Mouse (Mus musculus): ENCODE measurements at regions not wholly inside any gene's neighbourhood (a gene's known extent, or its start where the extent isn't known, plus 50 kb on each side); places are given as distances from the start of the nearest gene placed in this dataset.

GRCm38 (mm10) chr3:103408724-103409123, 129.6 kb downstream of the Trim33 start:
- TF ChIP-seq CTCF (IDR thresholded peaks at IDR 0.05; ENCODE audit: low read depth, low read length), result no peak
- TF ChIP-seq POLR2A (IDR thresholded peaks at IDR 0.05; ENCODE audit: borderline replicate concordance, low read depth, low read length), result no peak
- Histone ChIP-seq H3K4me1 (ENCODE audit: control insufficient read depth, insufficient read depth, low read length) (peaks cover 15% of the 10 kb centered on the region), H3K4me3 (ENCODE audit: insufficient read depth, low read length) (no peak overlapping the region), H3K27ac (ENCODE audit: insufficient read depth, low read depth, low read length) (no peak overlapping the region)

DNA sequence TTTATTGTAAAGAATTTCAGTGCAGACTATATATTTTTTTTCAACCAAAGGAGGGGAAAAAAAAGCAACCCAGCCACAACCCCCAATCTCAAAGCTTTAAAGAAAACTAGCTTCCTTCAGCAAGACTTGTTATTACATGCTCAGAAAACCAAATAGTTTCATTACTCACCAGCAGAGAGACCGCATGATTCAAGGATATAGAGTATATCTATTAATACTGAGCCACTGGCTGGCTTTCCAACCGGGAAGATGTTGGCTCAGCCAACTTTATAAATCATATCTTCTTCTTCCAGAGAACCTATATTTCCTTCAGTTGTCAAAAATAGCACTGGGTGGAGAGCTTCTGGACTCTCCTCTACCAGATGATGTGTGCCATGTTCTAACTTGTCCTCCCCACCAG, 133.2 kb downstream of the Trim33 start:
- Histone ChIP-seq H3K27ac (ENCODE audit: insufficient read depth, low read depth, low read length) (no peak overlapping the region), H3K4me3 (ENCODE audit: insufficient read depth, low read length) (no peak overlapping the region), H3K4me1 (ENCODE audit: control insufficient read depth, insufficient read depth, low read length) (peaks cover 4% of the 10 kb centered on the region; the same call in 1 of the 2 replicates)
- TF ChIP-seq CTCF (IDR thresholded peaks at IDR 0.05; ENCODE audit: low read depth, low read length) (no peak), POLR2A (IDR thresholded peaks at IDR 0.05; ENCODE audit: borderline replicate concordance, low read depth, low read length) (no peak)

DNA sequence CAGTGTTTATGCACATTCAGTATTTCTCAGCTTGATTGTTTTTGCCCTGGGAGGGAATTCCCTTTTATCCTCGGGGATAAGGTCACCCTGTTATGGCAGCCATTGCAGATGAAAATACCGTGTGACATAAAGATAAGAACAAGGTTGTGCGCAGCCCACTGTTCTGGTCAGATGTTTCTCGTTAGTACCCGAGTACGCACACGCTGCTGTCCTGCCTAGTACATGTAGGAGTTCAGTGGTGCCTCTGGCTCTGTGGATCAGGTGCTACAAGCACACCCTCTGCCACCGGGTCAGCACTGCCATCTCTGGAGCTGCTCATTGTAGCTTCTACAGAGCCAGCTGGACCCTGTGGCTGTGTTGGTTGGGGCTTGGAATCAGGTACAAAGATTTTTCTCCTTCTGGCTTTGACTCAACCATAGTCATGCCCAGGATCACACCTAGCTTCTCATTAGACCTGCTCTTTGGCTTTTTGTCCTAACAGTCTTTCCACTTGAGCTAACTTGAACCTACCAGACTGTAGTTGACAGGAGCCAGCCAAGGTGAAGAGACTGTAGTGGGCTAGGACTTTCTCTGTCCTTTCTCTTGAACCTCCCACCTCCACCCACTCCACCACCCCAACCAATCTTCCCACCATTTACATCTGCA, 136.1 kb downstream of the Trim33 start:
- Histone ChIP-seq H3K4me1 (ENCODE audit: control insufficient read depth, insufficient read depth, low read length) (no peaks in the 10 kb centered on the region), H3K4me3 (ENCODE audit: insufficient read depth, low read length) (no peak overlapping the region), H3K27ac (ENCODE audit: insufficient read depth, low read depth, low read length) (no peak overlapping the region)
- TF ChIP-seq POLR2A (IDR thresholded peaks at IDR 0.05; ENCODE audit: borderline replicate concordance, low read depth, low read length), result no peak
- no peak for TF ChIP-seq CTCF (IDR thresholded peaks at IDR 0.05; ENCODE audit: low read depth, low read length)

GRCm38 (mm10) chr3:103416296-103416695, 137.2 kb downstream of the Trim33 start:
- Histone ChIP-seq H3K4me3 (ENCODE audit: insufficient read depth, low read length) (no peak overlapping the region), H3K4me1 (ENCODE audit: control insufficient read depth, insufficient read depth, low read length) (no peaks in the 10 kb centered on the region), H3K27ac (ENCODE audit: insufficient read depth, low read depth, low read length) (no peak overlapping the region)
- TF ChIP-seq CTCF (IDR thresholded peaks at IDR 0.05; ENCODE audit: low read depth, low read length) (no peak), POLR2A (IDR thresholded peaks at IDR 0.05; ENCODE audit: borderline replicate concordance, low read depth, low read length) (no peak)

- Histone ChIP-seq H3K4me3 (ENCODE audit: insufficient read depth, low read length) (no peak overlapping the region), H3K4me1 (ENCODE audit: control insufficient read depth, insufficient read depth, low read length) (no peaks in the 10 kb centered on the region), H3K27ac (ENCODE audit: insufficient read depth, low read depth, low read length) (no peak overlapping the region)
- TF ChIP-seq CTCF (IDR thresholded peaks at IDR 0.05; ENCODE audit: low read depth, low read length), result no peak
- TF ChIP-seq POLR2A (IDR thresholded peaks at IDR 0.05; ENCODE audit: borderline replicate concordance, low read depth, low read length), result no peak
Observed at GRCm38 (mm10) chr3:103417781-103418180, 138.7 kb downstream of the Trim33 start.

DNA sequence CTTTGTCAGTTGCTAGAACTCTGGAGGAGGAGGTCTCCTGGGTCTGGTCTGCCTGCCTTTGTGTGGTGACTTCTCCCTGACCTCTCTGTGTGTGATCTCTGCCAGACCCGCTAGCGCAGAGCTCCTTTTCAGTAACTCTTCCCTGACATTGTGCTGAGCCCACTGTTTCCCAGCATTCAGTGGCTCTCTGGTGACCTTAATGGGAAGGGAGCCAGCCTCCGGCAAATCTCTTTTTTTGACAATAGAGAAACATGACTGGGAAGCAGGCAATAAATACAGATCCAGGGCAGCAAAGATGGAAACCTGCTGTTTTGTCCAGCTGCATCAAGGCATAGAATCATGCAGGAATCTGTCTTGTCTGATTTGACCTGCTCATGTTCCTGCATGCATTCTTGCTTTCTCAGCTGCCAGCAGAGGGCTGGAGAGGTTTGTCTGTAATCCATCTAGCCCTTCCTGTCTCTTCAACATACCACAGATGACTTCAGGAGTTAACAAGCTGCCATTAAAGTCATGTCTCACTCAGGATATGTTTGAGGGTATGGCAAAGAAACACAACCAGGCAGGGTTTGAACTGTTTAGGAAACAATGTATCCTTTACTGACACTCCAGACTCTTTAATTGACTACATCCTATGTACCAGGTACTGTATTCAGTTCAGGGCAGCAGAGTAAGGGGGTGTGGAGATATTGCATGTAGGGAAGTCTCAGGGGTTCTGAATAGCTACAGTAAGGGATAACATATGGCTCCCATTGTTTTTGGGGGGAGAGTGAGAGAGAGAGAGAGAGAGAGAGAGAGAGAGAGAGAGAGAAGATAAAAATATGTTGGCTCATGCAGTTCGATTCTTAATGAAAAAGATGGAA, 140.9 kb downstream of the Trim33 start:
- Histone ChIP-seq H3K4me3 (ENCODE audit: insufficient read depth, low read length) (no peak overlapping the region), H3K27ac (ENCODE audit: insufficient read depth, low read depth, low read length) (no peak overlapping the region), H3K4me1 (ENCODE audit: control insufficient read depth, insufficient read depth, low read length) (no peaks in the 10 kb centered on the region)
- no peak for TF ChIP-seq CTCF (IDR thresholded peaks at IDR 0.05; ENCODE audit: low read depth, low read length)

DNA sequence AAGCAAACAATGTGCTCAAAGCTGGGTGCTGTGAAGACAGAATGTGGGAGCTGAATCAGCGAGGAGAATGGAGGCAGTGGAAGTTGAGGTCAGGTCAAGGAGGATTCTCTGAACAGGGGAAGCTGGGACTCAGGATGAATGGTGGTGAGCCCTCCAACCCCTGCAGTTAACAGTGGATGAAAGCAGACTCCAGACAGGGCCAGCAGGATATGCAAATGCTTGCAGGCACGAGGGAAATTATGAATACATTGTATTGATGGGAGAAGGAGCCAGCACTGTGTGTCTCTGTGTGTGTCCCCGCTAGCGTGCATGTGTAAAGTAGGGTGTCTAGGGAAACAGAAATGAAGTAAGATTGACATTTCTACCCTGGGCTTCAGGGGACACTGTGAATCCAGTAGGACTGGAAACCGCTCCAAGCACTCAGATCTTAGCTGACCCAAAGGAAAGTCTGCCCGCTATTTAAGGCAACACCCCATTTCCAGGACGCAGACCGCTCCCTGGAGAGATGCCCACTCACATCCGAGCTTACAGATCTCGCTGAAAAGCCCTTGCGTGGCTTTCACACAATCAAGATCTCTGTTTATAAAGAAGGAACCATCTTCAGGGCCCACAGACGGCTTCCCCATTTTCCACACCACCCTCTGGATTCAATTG, 141.7 kb downstream of the Trim33 start:
- TF ChIP-seq CTCF (IDR thresholded peaks at IDR 0.05; ENCODE audit: low read depth, low read length), result no peak
- TF ChIP-seq POLR2A (IDR thresholded peaks at IDR 0.05; ENCODE audit: borderline replicate concordance, low read depth, low read length), result no peak
- H3K4me3 ChIP-seq (ENCODE audit: insufficient read depth, low read length), result no peak overlapping the region
- no peaks in the 10 kb centered on the region for H3K4me1 ChIP-seq (ENCODE audit: control insufficient read depth, insufficient read depth, low read length)
- no peak overlapping the region for H3K27ac ChIP-seq (ENCODE audit: insufficient read depth, low read depth, low read length)

- Histone ChIP-seq H3K4me1 (ENCODE audit: control insufficient read depth, insufficient read depth, low read length) (no peaks in the 10 kb centered on the region), H3K4me3 (ENCODE audit: insufficient read depth, low read length) (no peak overlapping the region), H3K27ac (ENCODE audit: insufficient read depth, low read depth, low read length) (no peak overlapping the region)
- TF ChIP-seq POLR2A (IDR thresholded peaks at IDR 0.05; ENCODE audit: borderline replicate concordance, low read depth, low read length), result no peak
- no peak for TF ChIP-seq CTCF (IDR thresholded peaks at IDR 0.05; ENCODE audit: low read depth, low read length)
Observed at GRCm38 (mm10) chr3:103421275-103421621, 142.2 kb downstream of the Trim33 start.

- no peaks in the 10 kb centered on the region for H3K4me1 ChIP-seq (ENCODE audit: control insufficient read depth, insufficient read depth, low read length)
- H3K4me3 ChIP-seq (ENCODE audit: insufficient read depth, low read length), result no peak overlapping the region
- no peak overlapping the region for H3K27ac ChIP-seq (ENCODE audit: insufficient read depth, low read depth, low read length)
- no peak for TF ChIP-seq POLR2A (IDR thresholded peaks at IDR 0.05; ENCODE audit: borderline replicate concordance, low read depth, low read length)
- TF ChIP-seq CTCF (IDR thresholded peaks at IDR 0.05; ENCODE audit: low read depth, low read length), result no peak
Observed at GRCm38 (mm10) chr3:103422806-103423205, 143.7 kb downstream of the Trim33 start.

DNA sequence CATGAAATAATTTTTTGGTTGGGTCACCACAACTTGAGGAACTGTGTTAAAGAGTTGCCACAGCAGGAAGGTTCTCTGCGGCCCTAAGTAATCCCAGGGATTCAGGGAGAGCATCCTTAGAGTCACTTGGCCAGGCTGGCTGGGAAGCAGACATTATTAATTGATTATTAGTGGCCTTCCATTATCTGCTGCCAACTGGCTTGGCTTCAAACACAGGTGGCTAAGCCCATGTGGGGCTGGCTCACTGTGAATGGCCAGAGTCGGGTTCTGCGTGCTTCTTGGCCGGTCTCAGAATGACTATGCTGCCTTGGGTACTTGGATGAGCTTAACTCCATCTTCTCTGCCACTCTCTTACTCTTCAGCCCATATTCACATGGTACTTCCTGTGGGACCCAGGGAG, 144.2 kb downstream of the Trim33 start:
- H3K4me3 ChIP-seq (ENCODE audit: insufficient read depth, low read length), result no peak overlapping the region
- H3K27ac ChIP-seq (ENCODE audit: insufficient read depth, low read depth, low read length), result no peak overlapping the region
- H3K4me1 ChIP-seq (ENCODE audit: control insufficient read depth, insufficient read depth, low read length), result no peaks in the 10 kb centered on the region
- no peak for TF ChIP-seq CTCF (IDR thresholded peaks at IDR 0.05; ENCODE audit: low read depth, low read length)
- no peak for TF ChIP-seq POLR2A (IDR thresholded peaks at IDR 0.05; ENCODE audit: borderline replicate concordance, low read depth, low read length)
